Mouse (Mus musculus): ENCODE data around the gene B4galt3. TPM values are rescaled to one million over a fixed set of nuclear protein-coding genes. Genes with fewer than 3 reads are reported as not detected.

Gene B4galt3
- polyA plus RNA-seq (2012; rRNA removed) = 75.9 and 85.5 TPM in 2 replicates

GRCm38 (mm10) chr1:171269848-171270572 is at the start of gene B4galt3:
Gene B4galt3 (plus strand): TSS chr1:171270328.

GRCm38 (mm10) chr1:171222238-171223155 is 47.6 kb upstream of the B4galt3 start, which contains the start of gene Tomm40l:
Gene Tomm40l (minus strand): TSS chr1:171222514.

GRCm38 (mm10) chr1:171224857-171225256 is 45.3 kb upstream of the B4galt3 start, which contains the start of gene Apoa2:
Gene Apoa2 (plus strand): TSS chr1:171225054.

GRCm38 (mm10) chr1:171234126-171234525 is 36.0 kb upstream of the B4galt3 start, which contains the start of gene Fcer1g:
Gene Fcer1g (minus strand): TSS chr1:171234365.

GRCm38 (mm10) chr1:171249913-171250600 is 20.1 kb upstream of the B4galt3 start, which contains the start of gene Adamts4:
Gene Adamts4 (plus strand): TSS chr1:171250421.

GRCm38 (mm10) chr1:171250680-171251593 is 19.2 kb upstream of the B4galt3 start, which contains the start of gene Ndufs2:
Gene Ndufs2 (minus strand): TSS chr1:171251388.

GRCm38 (mm10) chr1:171280916-171281527 is 10.9 kb downstream of the B4galt3 start, which contains the start of gene Ppox:
Gene Ppox (minus strand): TSS chr1:171281186.

GRCm38 (mm10) chr1:171287136-171288081 is 17.3 kb downstream of the B4galt3 start, which contains the start of gene Usp21:
Gene Usp21 (minus strand): TSS chr1:171287991.

GRCm38 (mm10) chr1:171294298-171295062 is 24.4 kb downstream of the B4galt3 start, which contains the start of gene Ufc1:
Gene Ufc1 (minus strand): TSS chr1:171295024.

Other genes starting within 250 kb of the B4galt3 start
- 7.1 and 7.7 TPM in 2 replicates for gene Fcgr3, start 205.4 kb upstream of the B4galt3 start, polyA plus RNA-seq (2012; rRNA removed)
- 1.2 and 1.7 TPM in 2 replicates for gene Cfap126, start 156.4 kb upstream of the B4galt3 start, polyA plus RNA-seq (2012; rRNA removed)
- 205 and 248 TPM in 2 replicates for gene Sdhc, start 119.7 kb upstream of the B4galt3 start, polyA plus RNA-seq (2012; rRNA removed)
- 0.91 and 1.0 TPM in 2 replicates for gene Mpz, start 119.6 kb upstream of the B4galt3 start, polyA plus RNA-seq (2012; rRNA removed)
- 42.0 and 71.2 TPM in 2 replicates for gene Pcp4l1, start 74.1 kb upstream of the B4galt3 start, polyA plus RNA-seq (2012; rRNA removed)
- gene Nr1i3, start 56.4 kb upstream of the B4galt3 start, polyA plus RNA-seq (2012; rRNA removed) = 2.3 and 2.4 TPM in 2 replicates
- gene Tomm40l, start 47.8 kb upstream of the B4galt3 start, polyA plus RNA-seq (2012; rRNA removed) = 35.4 and 39.0 TPM in 2 replicates
- 0.64 and 3.6 TPM in 2 replicates for gene Apoa2, start 45.3 kb upstream of the B4galt3 start, polyA plus RNA-seq (2012; rRNA removed)
- 34.3 and 37.0 TPM in 2 replicates for gene Fcer1g, start 36.0 kb upstream of the B4galt3 start, polyA plus RNA-seq (2012; rRNA removed)
- gene Adamts4, start 19.9 kb upstream of the B4galt3 start, polyA plus RNA-seq (2012; rRNA removed) = 4.7 TPM in 2 replicates
- gene Ndufs2, start 18.9 kb upstream of the B4galt3 start, polyA plus RNA-seq (2012; rRNA removed) = 134 and 158 TPM in 2 replicates
- 31.9 and 36.7 TPM in 2 replicates for gene Ppox, start 10.9 kb downstream of the B4galt3 start, polyA plus RNA-seq (2012; rRNA removed)
- 41.4 and 43.3 TPM in 2 replicates for gene Usp21, start 17.7 kb downstream of the B4galt3 start, polyA plus RNA-seq (2012; rRNA removed)
- 23.2 and 26.3 TPM in 2 replicates for gene Ufc1, start 24.7 kb downstream of the B4galt3 start, polyA plus RNA-seq (2012; rRNA removed)
- gene Dedd, start 58.8 kb downstream of the B4galt3 start, polyA plus RNA-seq (2012; rRNA removed) = 49.2 and 53.1 TPM in 2 replicates
- gene Nit1, start 75.3 kb downstream of the B4galt3 start, polyA plus RNA-seq (2012; rRNA removed) = 62.5 and 68.1 TPM in 2 replicates
- gene Pfdn2, start 75.3 kb downstream of the B4galt3 start, polyA plus RNA-seq (2012; rRNA removed) = 2.3 and 5.7 TPM in 2 replicates
- gene Klhdc9, start 90.5 kb downstream of the B4galt3 start, polyA plus RNA-seq (2012; rRNA removed) = 1.0 and 2.1 TPM in 2 replicates
- gene Nectin4, start 99.8 kb downstream of the B4galt3 start, polyA plus RNA-seq (2012; rRNA removed) = 2.6 and 3.2 TPM in 2 replicates
- 3.7 and 4.7 TPM in 2 replicates for gene Arhgap30, start 118.6 kb downstream of the B4galt3 start, polyA plus RNA-seq (2012; rRNA removed)
- 85.2 and 90.3 TPM in 2 replicates for gene Usf1, start 141.0 kb downstream of the B4galt3 start, polyA plus RNA-seq (2012; rRNA removed)
- 463 and 469 TPM in 2 replicates for gene Tstd1, start 148.5 kb downstream of the B4galt3 start, polyA plus RNA-seq (2012; rRNA removed)
- 108 and 134 TPM in 2 replicates for gene F11r, start 167.2 kb downstream of the B4galt3 start, polyA plus RNA-seq (2012; rRNA removed)
- 5.3 and 5.4 TPM in 2 replicates for gene Alyref2, start 233.2 kb downstream of the B4galt3 start, polyA plus RNA-seq (2012; rRNA removed)

All from colon, adult 2 months (tissue).